Mouse (Mus musculus) C2C12 (cell line): ENCODE measurements around the gene Fads6. TPM values are rescaled to one million over a fixed set of nuclear protein-coding genes. Genes with fewer than 3 reads are reported as not detected.

Experiments used
- H3K27me3 ChIP-seq: one replicate; pipeline ENCODE4 v1.6.1; 2011; ENCODE audit not compliant: control insufficient read depth, insufficient read depth, insufficient read length
- H3K36me3 ChIP-seq: one replicate; pipeline ENCODE4 v1.6.1; 2011; ENCODE audit not compliant: control insufficient read depth, insufficient read depth
- H3K4me3 ChIP-seq: one replicate; pipeline ENCODE4 v1.5.1; 2011; ENCODE audit warnings: mild to moderate bottlenecking, control low read depth; ENCODE audit not compliant: poor library complexity, insufficient read depth, severe bottlenecking
- H3K79me2 ChIP-seq: one replicate; pipeline ENCODE4 v1.6.1; 2011; ENCODE audit not compliant: control insufficient read depth, insufficient read depth
- H3K79me3 ChIP-seq: one replicate; pipeline ENCODE4 v1.6.1; 2011; ENCODE audit warnings: low read depth, control low read depth
- H3ac ChIP-seq: one replicate; pipeline ENCODE3; 2011; ENCODE audit warnings: low read depth; ENCODE audit not compliant: control insufficient read depth, insufficient read length
- CEBPB ChIP-seq: IDR thresholded peaks from one replicate; pipeline ENCODE4 v1.6.1; 2011; ENCODE audit warnings: low read depth, mild to moderate bottlenecking, control low read depth, moderate library complexity
- CTCF ChIP-seq: IDR thresholded peaks from one replicate; pipeline ENCODE4 v1.5.1; 2011; ENCODE audit not compliant: control insufficient read depth, insufficient read depth, insufficient read length
- FOSL1 ChIP-seq: IDR thresholded peaks from one replicate; pipeline ENCODE4 v1.8.0; 2011; ENCODE audit warnings: mild to moderate bottlenecking, low read length; ENCODE audit not compliant: poor library complexity, insufficient read depth, severe bottlenecking
- MAX ChIP-seq: IDR thresholded peaks from one replicate; pipeline ENCODE4 v1.6.1; 2011; ENCODE audit warnings: mild to moderate bottlenecking, control low read depth
- MYOD1 ChIP-seq: IDR thresholded peaks from one replicate; pipeline ENCODE4 v1.6.1; 2011; ENCODE audit warnings: low read depth; ENCODE audit not compliant: control insufficient read depth, insufficient read length
- MYOG ChIP-seq: IDR thresholded peaks from one replicate; pipeline ENCODE4 v1.6.1; 2011; ENCODE audit not compliant: control insufficient read depth, insufficient read length; ENCODE audit errors: extremely low read depth
- USF1 ChIP-seq: IDR thresholded peaks from one replicate; pipeline ENCODE4 v1.6.1; 2011; ENCODE audit warnings: low read depth, mild to moderate bottlenecking, control low read depth, moderate library complexity
- polyA plus RNA-seq: library from polyadenylated mRNA; unstranded; fragments of >200 nt; fragmentation: generic; extraction: Trizol; gene quantifications from one replicate; pipeline ENCODE4 v1.2.1, GENCODE M21; 2012; ENCODE audit warnings: missing spikeins

Gene Fads6
- polyA plus RNA-seq, 1 experiment = 0.21 TPM

DNA sequence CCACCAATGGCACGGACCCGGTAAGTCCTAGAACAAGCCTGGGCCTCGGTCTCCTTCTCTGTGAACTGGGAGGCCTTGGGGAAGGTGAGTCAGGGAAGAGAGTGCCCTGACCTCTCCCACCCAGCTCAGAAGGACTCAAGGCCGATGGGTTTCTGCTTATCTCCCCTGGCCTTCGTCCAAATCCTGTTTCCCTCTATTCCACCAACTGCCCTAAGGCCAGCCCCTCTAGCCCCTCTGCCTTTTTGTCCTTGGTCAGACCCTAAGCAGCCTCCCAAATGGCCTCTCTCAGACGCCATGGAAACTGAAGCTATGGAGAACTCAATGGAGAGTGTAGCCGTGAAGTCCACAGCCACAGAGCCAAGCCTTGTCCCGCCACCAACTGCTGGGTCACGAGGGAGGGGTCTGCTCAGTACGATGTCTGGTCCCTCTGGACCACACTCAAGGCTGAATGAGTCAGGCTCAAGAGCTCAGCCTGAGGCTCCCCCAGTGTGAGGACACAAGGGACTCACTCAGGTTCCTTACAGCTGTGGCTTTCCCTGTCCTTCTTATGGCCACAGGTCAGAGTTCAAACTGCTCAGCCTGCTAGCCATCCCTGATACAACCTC lies 24.5 kb downstream of the Fads6 start:
- Histone ChIP-seq H3K36me3 (peaks cover 3% of the 10 kb centered on the region), H3ac (no peak overlapping the region), H3K4me3 (no peak overlapping the region), H3K27me3 (no peaks in the 10 kb centered on the region), H3K79me2 (no peaks in the 10 kb centered on the region), H3K79me3 (no peaks in the 10 kb centered on the region)
- TF ChIP-seq CEBPB (no peak), MYOG (no peak), CTCF (no peak), USF1 (no peak), MYOD1 (no peak), FOSL1 (no peak), MAX (no peak)

DNA sequence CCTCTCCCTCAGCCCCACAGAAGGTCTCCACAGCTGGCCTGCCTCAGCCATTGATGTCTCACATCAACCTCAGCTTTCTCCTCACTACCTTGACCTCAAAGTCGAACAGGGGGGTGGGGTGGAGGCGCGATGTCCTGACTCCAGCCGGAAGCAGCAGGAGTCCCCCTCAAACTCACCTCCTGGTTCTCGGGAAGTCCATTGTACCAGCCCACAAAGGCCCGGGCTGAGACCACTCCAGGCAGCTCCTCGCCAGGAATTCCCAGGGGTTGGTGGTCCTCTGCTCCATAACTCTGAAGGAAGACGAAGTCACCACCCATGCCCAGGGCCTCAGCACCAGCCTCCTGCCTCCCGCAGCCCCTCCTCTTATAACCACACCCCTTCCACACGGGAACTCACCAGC lies 26.0 kb downstream of the Fads6 start:
- no peak for TF ChIP-seq CTCF
- TF ChIP-seq USF1 = no peak
- no peak for TF ChIP-seq FOSL1
- no peak for TF ChIP-seq MYOD1
- no peak for TF ChIP-seq MAX
- no peak for TF ChIP-seq CEBPB
- no peak for TF ChIP-seq MYOG
- H3K4me3 ChIP-seq = no peak overlapping the region
- H3K36me3 ChIP-seq = peaks cover 3% of the 10 kb centered on the region
- H3ac ChIP-seq = no peak overlapping the region
- H3K79me3 ChIP-seq = no peaks in the 10 kb centered on the region
- H3K79me2 ChIP-seq = no peaks in the 10 kb centered on the region
- H3K27me3 ChIP-seq = peaks cover 12% of the 10 kb centered on the region

- H3ac ChIP-seq = no peak overlapping the region
- H3K79me2 ChIP-seq = no peaks in the 10 kb centered on the region
- H3K4me3 ChIP-seq = no peak overlapping the region
- TF ChIP-seq USF1 (no peak), FOSL1 (no peak), MAX (no peak), CEBPB (no peak), MYOG (no peak)
- H3K79me3 ChIP-seq = no peaks in the 10 kb centered on the region
- H3K36me3 ChIP-seq = peaks cover 3% of the 10 kb centered on the region
- H3K27me3 ChIP-seq = peaks cover 16% of the 10 kb centered on the region
These were observed 26.4 kb downstream of the Fads6 start for GRCm38 (mm10) chr11:115271052-115271451.

DNA sequence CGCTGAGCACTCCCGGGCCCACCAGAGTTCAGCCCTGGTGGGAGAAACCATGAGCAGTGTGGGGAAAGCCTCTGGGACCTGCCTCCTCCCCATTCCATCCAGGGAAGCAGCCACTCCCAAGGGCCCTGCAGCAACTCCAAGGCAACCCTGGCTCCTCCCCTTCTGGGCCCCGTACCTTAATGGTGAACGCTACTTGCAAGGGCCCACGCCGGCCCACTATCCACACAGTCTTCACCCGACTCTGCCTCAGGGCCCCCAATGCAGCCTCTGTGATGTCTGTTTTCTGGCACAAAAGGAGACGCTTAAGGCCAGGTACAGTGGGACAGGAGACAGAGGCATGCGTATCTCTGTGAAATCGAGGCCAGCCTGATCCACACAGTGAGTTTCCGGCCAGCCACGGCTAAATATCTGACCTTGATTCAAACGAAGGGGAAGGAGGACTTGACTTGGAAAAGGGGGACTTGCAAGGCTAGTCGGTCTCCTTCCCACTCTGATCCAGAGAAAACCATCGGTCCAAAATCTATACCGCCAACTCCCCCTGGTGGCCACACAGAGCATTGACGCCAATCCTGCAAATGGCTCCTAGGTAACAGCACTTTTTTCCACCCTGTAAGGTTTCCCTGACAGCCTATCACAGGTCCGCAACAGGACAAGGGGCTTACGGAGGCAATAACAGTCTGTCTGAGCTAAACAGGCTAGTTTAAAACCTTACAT lies 27.2 kb downstream of the Fads6 start:
- Histone ChIP-seq H3K79me3 (no peaks in the 10 kb centered on the region), H3K79me2 (no peaks in the 10 kb centered on the region), H3ac (no peak overlapping the region), H3K36me3 (peaks cover 3% of the 10 kb centered on the region), H3K4me3 (no peak overlapping the region), H3K27me3 (peaks cover 23% of the 10 kb centered on the region)
- no peak for TF ChIP-seq MYOD1
- peak; percentile 77 for TF ChIP-seq CTCF

DNA sequence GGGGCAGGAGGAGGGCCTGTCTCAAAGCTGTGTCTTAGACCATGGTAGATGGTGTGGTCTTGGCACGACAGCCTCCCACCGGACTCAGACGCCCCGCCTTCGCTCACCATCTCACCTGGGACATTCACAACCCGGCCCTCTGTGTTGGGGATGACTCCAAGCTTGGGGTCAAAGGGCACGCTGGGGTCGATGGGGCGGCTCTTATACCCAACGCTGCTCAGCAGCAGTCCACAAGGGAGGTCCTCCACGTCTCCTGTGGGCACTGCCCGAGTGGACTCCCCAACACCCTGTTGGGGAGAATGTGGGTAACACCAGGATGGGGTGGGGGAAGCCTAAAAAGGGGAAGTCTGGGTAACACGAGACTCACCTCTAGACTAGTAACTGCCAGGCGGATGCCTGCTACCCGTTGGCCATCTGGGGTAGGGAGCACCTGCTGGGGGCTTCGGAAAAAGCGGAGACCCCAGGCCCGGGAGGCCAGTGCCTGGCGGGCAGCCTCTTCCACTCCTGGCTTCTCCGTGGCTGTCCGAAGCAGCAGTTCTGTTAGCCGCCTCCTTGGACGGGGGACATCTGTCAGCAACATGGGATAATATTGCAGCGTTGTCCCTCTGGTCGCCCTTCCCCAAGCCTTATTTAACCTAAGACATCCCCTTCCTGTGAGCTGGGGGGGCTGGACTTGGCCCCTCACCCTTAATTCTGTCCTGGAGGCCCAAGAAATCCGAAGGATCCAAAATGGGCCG lies 28.0 kb downstream of the Fads6 start:
- Histone ChIP-seq H3K4me3 (no peak overlapping the region), H3K36me3 (peaks cover 3% of the 10 kb centered on the region), H3K79me3 (no peaks in the 10 kb centered on the region), H3K27me3 (peaks cover 32% of the 10 kb centered on the region), H3ac (no peak overlapping the region), H3K79me2 (no peaks in the 10 kb centered on the region)
- TF ChIP-seq FOSL1 (no peak), MYOD1 (no peak), CTCF (no peak), MYOG (no peak), MAX (no peak), CEBPB (no peak), USF1 (no peak)
